Mouse (Mus musculus): ENCODE results near the gene Emc9. TPM values are rescaled to one million over a fixed set of nuclear protein-coding genes. Genes with fewer than 3 reads are reported as not detected.

The Emc9 gene
- 8.4 and 8.5 TPM in 2 replicates for polyA plus RNA-seq (2012)

GRCm38 (mm10) chr14:55584702-55585565 lies at the start of gene Emc9:
Gene Emc9 (minus strand): TSS chr14:55585302.

GRCm38 (mm10) chr14:55617822-55618221 lies 32.7 kb upstream of the Emc9 start, which contains the start of gene Rec8:
Gene Rec8 (plus strand): TSS chr14:55618037.

GRCm38 (mm10) chr14:55603271-55603632 lies 18.1 kb upstream of the Emc9 start, which contains the start of gene Irf9:
Gene Irf9 (plus strand): TSS chr14:55603571.

GRCm38 (mm10) chr14:55591331-55591891 lies 6.3 kb upstream of the Emc9 start, which contains the start of gene Rnf31:
Gene Rnf31 (plus strand): TSS chr14:55591708.

GRCm38 (mm10) chr14:55590748-55591330 lies 5.7 kb upstream of the Emc9 start, which contains the start of gene Psme2:
Gene Psme2 (minus strand): TSS chr14:55591113.

GRCm38 (mm10) chr14:55577871-55578667 lies 7.0 kb downstream of the Emc9 start, which contains the start of gene Psme1:
Gene Psme1 (plus strand): TSS chr14:55578123.

GRCm38 (mm10) chr14:55575302-55575701 lies 9.8 kb downstream of the Emc9 start, which contains the start of gene Fitm1:
Gene Fitm1 (plus strand): TSS chr14:55575617.

GRCm38 (mm10) chr14:55560202-55561073 lies 24.7 kb downstream of the Emc9 start, which contains the start of gene A730061H03Rik:
Gene A730061H03Rik (minus strand): TSS chr14:55560406.

GRCm38 (mm10) chr14:55559799-55560201 lies 25.3 kb downstream of the Emc9 start, which contains the start of gene Dcaf11:
Gene Dcaf11 (plus strand): TSS chr14:55560006.

GRCm38 (mm10) chr14:55540067-55540786 lies 44.9 kb downstream of the Emc9 start, which contains the start of gene Pck2:
Gene Pck2 (plus strand): TSS chr14:55540266.

Other genes starting within 250 kb of the Emc9 start
- gene Dhrs4, start 106.5 kb downstream of the Emc9 start, polyA plus RNA-seq (2012): 104 TPM in 2 replicates
- gene Carmil3, start 94.7 kb downstream of the Emc9 start, polyA plus RNA-seq (2012): 4.3 and 4.5 TPM in 2 replicates
- gene Cpne6, start 74.9 kb downstream of the Emc9 start, polyA plus RNA-seq (2012): not detected in 2 replicates
- gene Nrl, start 60.3 kb downstream of the Emc9 start, polyA plus RNA-seq (2012): not detected in 2 replicates
- 86.4 and 95.5 TPM in 2 replicates for gene Pck2, start 45.0 kb downstream of the Emc9 start, polyA plus RNA-seq (2012)
- 55.9 and 75.4 TPM in 2 replicates for gene Dcaf11, start 25.3 kb downstream of the Emc9 start, polyA plus RNA-seq (2012)
- gene A730061H03Rik, start 24.9 kb downstream of the Emc9 start, polyA plus RNA-seq (2012): 0.47 and 0.96 TPM in 2 replicates
- gene Fitm1, start 9.7 kb downstream of the Emc9 start, polyA plus RNA-seq (2012): 0.60 and 1.2 TPM in 2 replicates
- gene Psme1, start 7.2 kb downstream of the Emc9 start, polyA plus RNA-seq (2012): 244 and 281 TPM in 2 replicates
- 82.1 TPM in 2 replicates for gene Psme2, start 5.8 kb upstream of the Emc9 start, polyA plus RNA-seq (2012)
- gene Rnf31, start 6.4 kb upstream of the Emc9 start, polyA plus RNA-seq (2012): 31.2 and 32.0 TPM in 2 replicates
- 88.9 and 109 TPM in 2 replicates for gene Irf9, start 18.3 kb upstream of the Emc9 start, polyA plus RNA-seq (2012)
- 18.2 and 29.4 TPM in 2 replicates for gene Rec8, start 32.7 kb upstream of the Emc9 start, polyA plus RNA-seq (2012)
- 62.9 and 90.9 TPM in 2 replicates for gene Ipo4, start 50.7 kb upstream of the Emc9 start, polyA plus RNA-seq (2012)
- gene Gm49378, start 52.6 kb upstream of the Emc9 start, polyA plus RNA-seq (2012): 1.4 and 1.5 TPM in 2 replicates
- 19.0 and 19.4 TPM in 2 replicates for gene Tm9sf1, start 58.5 kb upstream of the Emc9 start, polyA plus RNA-seq (2012)
- 0.07 TPM in 1 of 2 replicates, not detected in the other for gene Tssk4, start 64.9 kb upstream of the Emc9 start, polyA plus RNA-seq (2012)
- gene Mdp1, start 75.2 kb upstream of the Emc9 start, polyA plus RNA-seq (2012): 13.6 and 17.8 TPM in 2 replicates
- gene Gmpr2, start 86.6 kb upstream of the Emc9 start, polyA plus RNA-seq (2012): 23.9 and 24.7 TPM in 2 replicates
- 102 and 110 TPM in 2 replicates for gene Nedd8, start 86.8 kb upstream of the Emc9 start, polyA plus RNA-seq (2012)
- 31.6 and 41.8 TPM in 2 replicates for gene Tinf2, start 96.5 kb upstream of the Emc9 start, polyA plus RNA-seq (2012)
- 4.6 and 5.6 TPM in 2 replicates for gene Tgm1, start 128.6 kb upstream of the Emc9 start, polyA plus RNA-seq (2012)
- 30.6 and 31.0 TPM in 2 replicates for gene Rabggta, start 137.0 kb upstream of the Emc9 start, polyA plus RNA-seq (2012)
- gene Dhrs1, start 160.4 kb upstream of the Emc9 start, polyA plus RNA-seq (2012): 3.9 and 5.5 TPM in 2 replicates
- gene Nop9, start 160.4 kb upstream of the Emc9 start, polyA plus RNA-seq (2012): 30.4 and 53.0 TPM in 2 replicates
- 0.31 and 0.45 TPM in 2 replicates for gene Cideb, start 173.2 kb upstream of the Emc9 start, polyA plus RNA-seq (2012)
- gene Ltb4r2, start 176.1 kb upstream of the Emc9 start, polyA plus RNA-seq (2012): 0.83 and 1.1 TPM in 2 replicates
- gene Ltb4r1, start 180.7 kb upstream of the Emc9 start, polyA plus RNA-seq (2012): 33.3 and 45.8 TPM in 2 replicates
- 0.09 and 0.10 TPM in 2 replicates for gene Adcy4, start 198.8 kb upstream of the Emc9 start, polyA plus RNA-seq (2012)
- 63.9 and 71.4 TPM in 2 replicates for gene Ripk3, start 203.6 kb upstream of the Emc9 start, polyA plus RNA-seq (2012)
- 0.15 and 0.40 TPM in 2 replicates for gene Nfatc4, start 237.8 kb upstream of the Emc9 start, polyA plus RNA-seq (2012)